Mouse (Mus musculus): ENCODE results near the gene Ccl7.

DNA sequence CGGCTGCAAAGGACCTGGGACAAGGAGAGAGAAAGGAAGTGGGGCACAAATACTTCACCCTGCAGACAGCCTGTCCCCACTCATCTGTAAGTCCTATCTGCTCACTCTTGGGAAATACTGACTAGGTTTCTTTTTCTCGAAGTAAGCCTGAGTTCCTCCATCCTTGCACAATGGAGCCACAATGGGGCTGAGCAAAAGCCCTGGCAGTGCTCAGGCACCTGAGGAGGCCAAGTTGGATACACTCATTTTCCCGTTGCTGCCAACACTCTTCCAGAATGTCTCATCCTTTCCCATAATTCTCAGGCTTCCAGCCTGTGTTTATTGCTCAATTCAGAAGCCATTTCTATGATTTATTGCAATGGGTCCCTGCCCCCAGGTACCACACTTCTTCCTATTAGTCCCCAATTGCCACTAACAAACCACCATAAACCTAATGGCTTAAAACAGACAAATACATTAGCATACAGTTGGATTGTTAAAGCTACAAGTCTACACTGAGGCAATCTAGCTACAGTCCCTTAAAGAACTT, 6.3 kb upstream of the Ccl7 start:
- TF ChIP-seq CTCF (IDR thresholded peaks at IDR 0.05; ENCODE audit: low read depth) (no peak), EP300 (IDR thresholded peaks at IDR 0.05; ENCODE audit: low read depth) (no peak)

All from liver, embryonic 14.5 days (tissue).